Mouse (Mus musculus) C2C12 (cell line): ENCODE measurements around the gene Tmem255a. TPM values are rescaled to one million over a fixed set of nuclear protein-coding genes. Genes with fewer than 3 reads are reported as not detected.
A peak's percentile ranks its signal among the peaks of the same experiment; 100 is the strongest.

ENCODE experiments used
- H3K27me3 ChIP-seq: one replicate; pipeline ENCODE4 v1.6.1; 2011; ENCODE audit not compliant: control insufficient read depth, insufficient read depth, insufficient read length
- H3K36me3 ChIP-seq: one replicate; pipeline ENCODE4 v1.6.1; 2011; ENCODE audit not compliant: control insufficient read depth, insufficient read depth
- H3K4me3 ChIP-seq: one replicate; pipeline ENCODE4 v1.5.1; 2011; ENCODE audit warnings: mild to moderate bottlenecking, control low read depth; ENCODE audit not compliant: poor library complexity, insufficient read depth, severe bottlenecking
- H3K79me2 ChIP-seq: one replicate; pipeline ENCODE4 v1.6.1; 2011; ENCODE audit not compliant: control insufficient read depth, insufficient read depth
- H3K79me3 ChIP-seq: one replicate; pipeline ENCODE4 v1.6.1; 2011; ENCODE audit warnings: low read depth, control low read depth
- H3ac ChIP-seq: one replicate; pipeline ENCODE3; 2011; ENCODE audit warnings: low read depth; ENCODE audit not compliant: control insufficient read depth, insufficient read length
- CEBPB ChIP-seq: IDR thresholded peaks from one replicate; pipeline ENCODE4 v1.6.1; 2011; ENCODE audit warnings: low read depth, mild to moderate bottlenecking, control low read depth, moderate library complexity
- CTCF ChIP-seq: IDR thresholded peaks from one replicate; pipeline ENCODE4 v1.5.1; 2011; ENCODE audit not compliant: control insufficient read depth, insufficient read depth, insufficient read length
- FOSL1 ChIP-seq: IDR thresholded peaks from one replicate; pipeline ENCODE4 v1.8.0; 2011; ENCODE audit warnings: mild to moderate bottlenecking, low read length; ENCODE audit not compliant: poor library complexity, insufficient read depth, severe bottlenecking
- MAX ChIP-seq: IDR thresholded peaks from one replicate; pipeline ENCODE4 v1.6.1; 2011; ENCODE audit warnings: mild to moderate bottlenecking, control low read depth
- MYOD1 ChIP-seq: IDR thresholded peaks from one replicate; pipeline ENCODE4 v1.6.1; 2011; ENCODE audit warnings: low read depth; ENCODE audit not compliant: control insufficient read depth, insufficient read length
- MYOG ChIP-seq: IDR thresholded peaks from one replicate; pipeline ENCODE4 v1.6.1; 2011; ENCODE audit not compliant: control insufficient read depth, insufficient read length; ENCODE audit errors: extremely low read depth
- USF1 ChIP-seq: IDR thresholded peaks from one replicate; pipeline ENCODE4 v1.6.1; 2011; ENCODE audit warnings: low read depth, mild to moderate bottlenecking, control low read depth, moderate library complexity
- polyA plus RNA-seq: library from polyadenylated mRNA; unstranded; fragments of >200 nt; fragmentation: generic; extraction: Trizol; gene quantifications from one replicate; pipeline ENCODE4 v1.2.1, GENCODE M21; 2012; ENCODE audit warnings: missing spikeins

Gene Tmem255a
- polyA plus RNA-seq, 1 experiment: 0.06 TPM

DNA sequence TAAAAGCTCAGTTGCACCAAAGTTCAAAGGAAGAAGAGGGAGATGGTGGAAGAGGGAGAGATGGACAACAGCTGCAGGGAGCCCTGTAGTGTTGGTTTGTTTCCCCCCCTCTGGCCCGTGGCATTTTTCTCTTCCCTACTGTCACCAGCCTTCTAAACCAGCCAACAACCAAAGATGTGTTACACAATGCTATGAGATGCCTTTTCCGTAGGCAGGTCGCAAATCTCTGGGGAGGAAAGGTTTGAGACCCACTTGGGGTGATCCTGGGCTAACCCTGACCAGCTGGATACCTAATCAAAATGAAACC lies 61.8 kb downstream of the Tmem255a start:
- Histone ChIP-seq H3ac (peak overlapping the region; percentile 95), H3K79me2 (peaks cover 40% of the 10 kb centered on the region), H3K27me3 (no peaks in the 10 kb centered on the region), H3K79me3 (peaks cover 25% of the 10 kb centered on the region), H3K4me3 (peak overlapping the region; percentile 48), H3K36me3 (no peaks in the 10 kb centered on the region)
- TF ChIP-seq USF1: no peak
- no peak for TF ChIP-seq CEBPB
- no peak for TF ChIP-seq CTCF
- TF ChIP-seq MAX: no peak
- TF ChIP-seq MYOG: no peak
- no peak for TF ChIP-seq MYOD1
- no peak for TF ChIP-seq FOSL1

GRCm38 (mm10) chrX:38189552-38190457 lies 62.4 kb downstream of the Tmem255a start, which contains the start of gene Zbtb33:
Gene Zbtb33, plus strand, starts transcription at chrX:38189793.
- Histone ChIP-seq H3K4me3 (peak within 1 kb of the TSS; percentile 48), H3K27me3 (no peaks in the 10 kb centered on the region), H3K79me2 (peaks cover 40% of the 10 kb centered on the region), H3K36me3 (no peaks in the 10 kb centered on the region), H3ac (peak within 1 kb of the TSS; percentile 95), H3K79me3 (peaks cover 25% of the 10 kb centered on the region)
- no peak for TF ChIP-seq MYOD1
- TF ChIP-seq CEBPB: no peak
- peak; percentile 83 for TF ChIP-seq CTCF
- no peak for TF ChIP-seq FOSL1
- peak; percentile 70 for TF ChIP-seq MAX
- no peak for TF ChIP-seq USF1
- no peak for TF ChIP-seq MYOG

- no peak for TF ChIP-seq MYOG
- no peak for TF ChIP-seq CEBPB
- no peak for TF ChIP-seq CTCF
- no peak for TF ChIP-seq MAX
- TF ChIP-seq USF1: no peak
- no peak for TF ChIP-seq MYOD1
- TF ChIP-seq FOSL1: no peak
- H3K27me3 ChIP-seq: no peaks in the 10 kb centered on the region
Measured at GRCm38 (mm10) chrX:38185520-38185919, 66.7 kb downstream of the Tmem255a start.

DNA sequence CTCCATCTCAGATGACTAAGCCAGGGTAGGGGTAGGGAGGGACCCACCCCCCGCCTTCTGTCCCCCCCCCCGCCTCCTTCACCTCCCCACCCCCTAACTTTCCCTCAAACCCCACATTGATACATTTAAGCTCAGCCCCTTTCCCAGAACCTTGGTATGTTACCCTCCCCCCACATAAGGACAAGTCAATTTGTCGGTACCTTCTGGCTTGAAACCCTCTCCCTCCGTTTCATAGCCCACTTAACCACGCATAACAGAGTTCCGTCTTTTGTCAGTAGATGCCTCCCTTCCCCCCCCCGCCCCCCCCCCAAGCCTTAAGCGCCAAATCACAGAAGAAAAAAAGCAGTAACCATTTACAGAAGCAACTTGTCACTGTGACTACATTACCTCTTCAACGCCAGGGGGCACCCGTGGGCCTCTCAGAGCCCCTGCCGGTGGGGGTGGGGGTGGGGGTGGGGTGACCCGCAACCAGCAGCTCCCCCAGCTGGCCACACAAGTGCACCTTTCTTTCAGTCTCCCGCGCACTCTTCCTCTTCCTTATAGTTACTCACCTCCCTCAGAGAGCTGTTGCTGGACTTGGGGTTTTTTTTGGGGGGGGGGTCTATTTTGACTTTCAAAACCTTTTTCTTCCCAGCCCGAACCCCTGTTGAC lies 70.5 kb downstream of the Tmem255a start:
- Histone ChIP-seq H3K4me3 (no peak overlapping the region), H3K36me3 (no peaks in the 10 kb centered on the region), H3K79me2 (no peaks in the 10 kb centered on the region), H3K27me3 (no peaks in the 10 kb centered on the region), H3K79me3 (no peaks in the 10 kb centered on the region), H3ac (no peak overlapping the region)
- TF ChIP-seq FOSL1: no peak

More at GRCm38 (mm10) chrX:38185520-38185919, 66.7 kb downstream of the Tmem255a start:
- H3ac ChIP-seq: no peak overlapping the region
- H3K79me3 ChIP-seq: peaks cover 4% of the 10 kb centered on the region
- H3K4me3 ChIP-seq: no peak overlapping the region
- H3K79me2 ChIP-seq: peaks cover 7% of the 10 kb centered on the region
- H3K36me3 ChIP-seq: no peaks in the 10 kb centered on the region

DNA sequence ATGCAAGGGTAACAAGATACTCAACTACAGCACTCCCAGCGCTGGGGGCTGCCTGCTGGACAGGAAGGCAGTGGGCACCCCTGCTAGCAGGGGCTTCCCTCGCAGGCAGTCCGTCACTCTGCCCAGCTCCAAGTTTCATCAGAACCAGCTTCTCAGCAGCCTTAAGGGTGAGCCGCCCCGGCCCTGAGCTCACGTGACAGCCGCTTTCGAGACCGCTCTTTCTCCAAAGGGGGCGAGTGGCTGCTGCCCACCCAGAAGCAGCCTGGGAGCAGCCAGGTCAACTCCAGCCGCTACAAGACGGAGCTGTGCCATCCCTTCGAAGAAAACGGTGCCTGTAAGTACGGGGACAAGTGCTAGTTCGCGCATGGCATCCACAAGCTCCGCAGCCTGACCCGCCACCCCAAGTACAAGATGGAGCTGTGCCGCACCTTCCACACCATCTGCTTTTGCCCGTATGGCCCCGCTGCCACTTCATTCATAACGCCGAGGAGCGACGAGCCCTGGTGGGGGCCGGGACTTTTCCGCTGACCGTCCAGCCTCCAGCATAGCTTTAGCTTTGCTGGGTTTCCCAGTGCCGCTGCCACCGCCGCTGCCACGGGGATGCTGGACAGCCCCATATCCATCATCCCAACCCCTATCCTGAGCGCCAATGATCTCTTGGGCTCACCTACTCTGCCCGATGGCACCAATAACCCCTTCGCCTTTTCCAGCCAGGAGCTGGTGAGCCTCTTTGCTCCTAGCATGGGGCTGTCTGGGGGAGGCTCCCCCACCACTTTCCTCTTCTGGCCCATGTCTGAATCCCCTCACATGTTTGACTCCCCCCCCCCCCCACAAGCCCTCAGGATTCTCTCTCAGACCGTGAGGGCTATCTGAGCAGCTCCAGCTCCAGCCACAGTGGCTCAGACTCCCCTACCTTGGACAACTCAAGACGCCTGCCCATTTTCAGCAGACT lies 71.3 kb downstream of the Tmem255a start:
- H3ac ChIP-seq: no peak overlapping the region
- H3K4me3 ChIP-seq: no peak overlapping the region
- no peak for TF ChIP-seq CEBPB
- no peak for TF ChIP-seq MAX
- no peak for TF ChIP-seq CTCF
- no peak for TF ChIP-seq MYOD1
- no peak for TF ChIP-seq MYOG
- TF ChIP-seq USF1: no peak
- TF ChIP-seq FOSL1: no peak

More for the DNA sequence above, 71.3 kb downstream of the Tmem255a start:
- no peaks in the 10 kb centered on the region for H3K27me3 ChIP-seq
- no peaks in the 10 kb centered on the region for H3K79me3 ChIP-seq
- H3K36me3 ChIP-seq: no peaks in the 10 kb centered on the region
- H3K79me2 ChIP-seq: no peaks in the 10 kb centered on the region
